ENCODE assay signal across 7 mouse cellular contexts in the genomic region with DNA sequence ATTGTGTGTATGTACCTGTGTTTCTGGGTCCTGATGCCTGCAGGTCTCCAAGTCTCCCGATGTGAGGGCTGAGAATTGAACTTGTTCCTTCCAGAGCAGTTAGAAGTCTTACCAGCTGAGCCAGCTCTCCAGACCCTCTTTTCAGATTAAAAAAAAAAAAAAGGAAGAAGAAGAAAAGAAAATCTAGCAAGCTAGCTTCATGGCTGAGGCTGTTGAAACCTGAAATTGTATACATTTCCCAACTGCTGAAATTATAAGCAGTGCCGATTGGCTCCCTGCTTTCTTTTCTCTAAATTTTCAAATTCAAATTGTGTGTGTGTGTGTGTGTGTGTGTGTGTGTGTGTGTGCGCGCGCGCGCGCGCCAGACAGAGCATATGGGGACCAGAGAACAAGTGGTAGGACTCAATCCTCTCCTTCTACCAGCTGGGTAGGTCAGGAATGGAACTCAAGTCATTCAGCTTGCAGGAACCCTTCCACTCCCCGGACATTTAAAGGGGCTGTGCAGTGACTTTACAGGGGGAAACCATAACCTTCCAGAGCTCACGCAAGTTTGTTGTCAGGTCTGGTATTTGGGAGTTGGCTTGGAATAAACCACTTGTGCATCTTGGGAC. TPM values are rescaled to one million over a fixed set of nuclear protein-coding genes. Genes with fewer than 3 reads are reported as not detected.
DNase-seq lines count a peak whose midpoint lies in the region; ATAC-seq and TF ChIP-seq lines count a peak whose summit lies in the region.

No protein-coding gene starts in this region.

- no peaks in the 10 kb centered on the region for H3K36me3 ChIP-seq in embryonic facial prominence, embryonic 14.5 days (ENCODE audit: control insufficient read depth, insufficient read depth, low read length)
- H3K36me3 ChIP-seq in limb, embryonic 12.5 days: peaks cover 14% of the 10 kb centered on the region; the same call in 1 of the 2 replicates
- H3K36me3 ChIP-seq in neural tube, embryonic 15.5 days: no peaks in the 10 kb centered on the region

- no peaks in the 10 kb centered on the region for H3K27me3 ChIP-seq in embryonic facial prominence, embryonic 14.5 days (replicated peaks; ENCODE audit: control insufficient read depth, insufficient read depth, low read length)
- H3K27me3 ChIP-seq in limb, embryonic 12.5 days: no peaks in the 10 kb centered on the region
- H3K27me3 ChIP-seq in neural tube, embryonic 15.5 days (replicated peaks): no peaks in the 10 kb centered on the region

- peak overlapping the region; percentile 12 for H3K4me3 ChIP-seq in bone marrow, adult 2 months (replicated peaks; ENCODE audit: control insufficient read depth, low read depth, low read length)
- H3K4me3 ChIP-seq in embryonic facial prominence, embryonic 14.5 days (ENCODE audit: low read depth, low read length): peak overlapping the region; percentile 39
- H3K4me3 ChIP-seq in limb, embryonic 12.5 days (replicated peaks): peak overlapping the region; percentile 43
- peak overlapping the region; percentile 47 for H3K4me3 ChIP-seq in neural tube, embryonic 15.5 days (replicated peaks)

- no peak overlapping the region; the same call in 1 of the 2 replicates for H3K27ac ChIP-seq in bone marrow, adult 2 months (ENCODE audit: control insufficient read depth, insufficient read depth, low read depth, low read length, poor library complexity)
- peak overlapping the region; percentile 90 for H3K27ac ChIP-seq in embryonic facial prominence, embryonic 14.5 days (replicated peaks; ENCODE audit: low read depth, low read length)
- peak overlapping the region; percentile 89 for H3K27ac ChIP-seq in limb, embryonic 12.5 days
- peak overlapping the region; percentile 91 for H3K27ac ChIP-seq in neural tube, embryonic 15.5 days (replicated peaks)

- H3K9me3 ChIP-seq in embryonic facial prominence, embryonic 14.5 days (ENCODE audit: control insufficient read depth, low read length): no peaks in the 10 kb centered on the region
- no peaks in the 10 kb centered on the region for H3K9me3 ChIP-seq in limb, embryonic 12.5 days
- no peaks in the 10 kb centered on the region for H3K9me3 ChIP-seq in neural tube, embryonic 15.5 days (replicated peaks)

- no peak for TF ChIP-seq POLR2A in bone marrow, adult 2 months (IDR thresholded peaks at IDR 0.05; ENCODE audit: borderline replicate concordance, control insufficient read depth, low read depth, low read length)

- peak overlapping the region; percentile 55; the same call in 1 of the 2 replicates for H3K9ac ChIP-seq in embryonic facial prominence, embryonic 14.5 days (ENCODE audit: low read depth, low read length)
- H3K9ac ChIP-seq in limb, embryonic 12.5 days (replicated peaks): peak overlapping the region; percentile 60; the same call in 1 of the 2 replicates
- no peak overlapping the region for H3K9ac ChIP-seq in neural tube, embryonic 15.5 days (replicated peaks)

- 28% methylated on average over 11 of the region's 11 CpGs for WGBS in bone marrow, adult 2 months
- WGBS in embryonic facial prominence, embryonic 14.5 days: 34% methylated on average over 11 of the region's 11 CpGs
- 49% methylated on average over 11 of the region's 11 CpGs for WGBS in limb, embryonic 12.5 days
- 39% methylated on average over 11 of the region's 11 CpGs for WGBS in neural tube, embryonic 15.5 days

- no peaks in the 10 kb centered on the region; the same call in 1 of the 2 replicates for H3K4me1 ChIP-seq in bone marrow, adult 2 months (ENCODE audit: control insufficient read depth, insufficient read depth, low read length)
- H3K4me1 ChIP-seq in embryonic facial prominence, embryonic 14.5 days (ENCODE audit: control insufficient read depth, insufficient read depth, low read length): no peaks in the 10 kb centered on the region
- peaks cover 23% of the 10 kb centered on the region for H3K4me1 ChIP-seq in limb, embryonic 12.5 days (replicated peaks)
- H3K4me1 ChIP-seq in neural tube, embryonic 15.5 days: peaks cover 22% of the 10 kb centered on the region

- ATAC-seq in embryonic facial prominence, embryonic 14.5 days (ENCODE audit: low read depth): no peak
- ATAC-seq in limb, embryonic 12.5 days (ENCODE audit: insufficient number of reproducible peaks, insufficient read depth, low FRiP score, low TSS enrichment, low read depth): no peak
- 0 out of 2 replicates have a peak, but pooled peaks have one; percentile 8 for ATAC-seq in neural tube, embryonic 15.5 days (ENCODE audit: low FRiP score)

- H3K4me2 ChIP-seq in embryonic facial prominence, embryonic 14.5 days (ENCODE audit: low read depth, low read length): peak overlapping the region; percentile 60
- peak overlapping the region; percentile 64 for H3K4me2 ChIP-seq in limb, embryonic 12.5 days
- H3K4me2 ChIP-seq in neural tube, embryonic 15.5 days: peak overlapping the region; percentile 76

- no peak for TF ChIP-seq CTCF in bone marrow, adult 2 months (IDR thresholded peaks at IDR 0.05; ENCODE audit: control insufficient read depth, insufficient read depth, low read length)

- peak; percentile 21 for DNase-seq in left cerebral cortex, postnatal 4 days
- no peak for DNase-seq in left cerebral cortex, postnatal 10 days (ENCODE audit: extremely low spot score in 1 of 2, low spot score in 2 of 2)
- peak; percentile 31 for DNase-seq in embryonic facial prominence, embryonic 14.5 days (ENCODE audit: low spot score)
- no peak for DNase-seq in layer of hippocampus, postnatal 25 days (ENCODE audit: extremely low spot score in 1 of 2, low spot score in 1 of 2)

- intact Hi-C loops in left cerebral cortex, postnatal 4 days (cut with DNase I): no loop called here
- intact Hi-C loops in left cerebral cortex, postnatal 10 days (cut with DNase I): no loop called here

RNA-seq across cellular contexts. Expression of gene Pecr, which starts 30.1 kb away (rescaled TPM):
- 1 to 10 TPM; 4.8 to 5.6 TPM for total RNA-seq in left cerebral cortex, postnatal 4 days (2021)
- total RNA-seq in left cerebral cortex, postnatal 10 days (2021): 1 to 10 TPM; 5.0 TPM
- 10.6 and 12.0 TPM in 2 replicates for polyA plus RNA-seq in bone marrow, adult 2 months (2011; ENCODE audit: insufficient read depth, insufficient read length, low replicate concordance, missing spikeins)
- polyA plus RNA-seq in embryonic facial prominence, embryonic 14.5 days (2014; fragmentation: Nextera tagmentation; extraction: Ambion mirVana): 30.4 and 31.4 TPM in 2 replicates
- 30.1 and 31.4 TPM in 2 replicates for polyA plus RNA-seq in limb, embryonic 12.5 days (2016; fragmentation: Nextera tagmentation; extraction: Ambion mirVana)
- 8.0 and 14.8 TPM in 2 replicates for polyA plus RNA-seq in neural tube, embryonic 15.5 days (2015; fragmentation: Nextera tagmentation; extraction: Ambion mirVana)
- total RNA-seq in layer of hippocampus, postnatal 25 days (2021): 1 to 10 TPM; 5.2 to 5.9 TPM

RNA-seq across cellular contexts. Expression of gene Tmem169, which starts 30.2 kb away (rescaled TPM):
- 10 to 100 TPM; 35.1 to 38.4 TPM for total RNA-seq in left cerebral cortex, postnatal 4 days (2021)
- total RNA-seq in left cerebral cortex, postnatal 10 days (2021): 10 to 100 TPM; 35.7 to 39.7 TPM
- 1.0 TPM in 2 replicates for polyA plus RNA-seq in bone marrow, adult 2 months (2011; ENCODE audit: insufficient read depth, insufficient read length, low replicate concordance, missing spikeins)
- polyA plus RNA-seq in embryonic facial prominence, embryonic 14.5 days (2014; fragmentation: Nextera tagmentation; extraction: Ambion mirVana): 4.0 and 4.1 TPM in 2 replicates
- 5.5 and 6.3 TPM in 2 replicates for polyA plus RNA-seq in limb, embryonic 12.5 days (2016; fragmentation: Nextera tagmentation; extraction: Ambion mirVana)
- 30.9 and 32.8 TPM in 2 replicates for polyA plus RNA-seq in neural tube, embryonic 15.5 days (2015; fragmentation: Nextera tagmentation; extraction: Ambion mirVana)
- total RNA-seq in layer of hippocampus, postnatal 25 days (2021): 10 to 100 TPM; 18.0 to 20.6 TPM

RNA-seq across cellular contexts. Expression of gene Mreg, which starts 41.9 kb away (rescaled TPM):
- 1 to 10 TPM; 1.1 to 1.6 TPM for total RNA-seq in left cerebral cortex, postnatal 4 days (2021)
- total RNA-seq in left cerebral cortex, postnatal 10 days (2021): 1 to 10 TPM; 1.6 to 2.2 TPM
- polyA plus RNA-seq in bone marrow, adult 2 months (2011; ENCODE audit: insufficient read depth, insufficient read length, low replicate concordance, missing spikeins): 8.1 TPM in 1 of 2 replicates, not detected in the other
- polyA plus RNA-seq in embryonic facial prominence, embryonic 14.5 days (2014; fragmentation: Nextera tagmentation; extraction: Ambion mirVana): 5.9 and 7.6 TPM in 2 replicates
- 2.4 and 2.8 TPM in 2 replicates for polyA plus RNA-seq in limb, embryonic 12.5 days (2016; fragmentation: Nextera tagmentation; extraction: Ambion mirVana)
- 2.9 and 21.3 TPM in 2 replicates for polyA plus RNA-seq in neural tube, embryonic 15.5 days (2015; fragmentation: Nextera tagmentation; extraction: Ambion mirVana)
- total RNA-seq in layer of hippocampus, postnatal 25 days (2021): 1 to 10 TPM; 3.5 to 4.0 TPM

RNA-seq across cellular contexts. Expression of gene Xrcc5, which starts 53.2 kb away (rescaled TPM):
- 10 to 100 TPM; 11.0 to 12.2 TPM for total RNA-seq in left cerebral cortex, postnatal 4 days (2021)
- total RNA-seq in left cerebral cortex, postnatal 10 days (2021): 10 to 100 TPM in 1 of 2 experiments, 1 to 10 TPM in 1; 9.8 to 10.5 TPM
- polyA plus RNA-seq in bone marrow, adult 2 months (2011; ENCODE audit: insufficient read depth, insufficient read length, low replicate concordance, missing spikeins): 6.1 and 19.0 TPM in 2 replicates
- 31.2 and 39.6 TPM in 2 replicates for polyA plus RNA-seq in embryonic facial prominence, embryonic 14.5 days (2014; fragmentation: Nextera tagmentation; extraction: Ambion mirVana)
- polyA plus RNA-seq in limb, embryonic 12.5 days (2016; fragmentation: Nextera tagmentation; extraction: Ambion mirVana): 66.1 and 68.2 TPM in 2 replicates
- 15.1 and 27.7 TPM in 2 replicates for polyA plus RNA-seq in neural tube, embryonic 15.5 days (2015; fragmentation: Nextera tagmentation; extraction: Ambion mirVana)
- total RNA-seq in layer of hippocampus, postnatal 25 days (2021): 10 to 100 TPM; 13.1 to 13.9 TPM

Comparison
In these comparisons a context has a peak if more than half of its experiments do, and no peak if none do; other contexts are left out.
1. DNase-seq: peak in left cerebral cortex, postnatal 4 days (single experiment) and embryonic facial prominence, embryonic 14.5 days (single experiment); none in left cerebral cortex, postnatal 10 days (0 of 2) and layer of hippocampus, postnatal 25 days (0 of 2).
2. Peak in every context shown above with its lines, with median percentiles within 50 percentile points of each other: H3K4me3 ChIP-seq and H3K4me2 ChIP-seq.